Mouse (Mus musculus) limb, embryonic 14.5 days (tissue): ENCODE data around the gene R3hcc1l. TPM values are rescaled to one million over a fixed set of nuclear protein-coding genes. Genes with fewer than 3 reads are reported as not detected.

ENCODE experiments used
- ATAC-seq: fragments of 200-750 bp; cut with Nextera tagmentation; 2 replicates; pipeline ENCODE4 v1.8.0; 2017; ENCODE audit warnings: low read depth, moderate number of reproducible peaks, moderate TSS enrichment; ENCODE audit not compliant: low FRiP score
- DNase-seq: peaks from one replicate; pipeline ENCODE4 v3.0.0-alpha.2; 2015; ENCODE audit warnings: low spot score
- H3K27ac ChIP-seq: fragments of 300-500 bp; sonication (generic); replicated peaks from 2 replicates; pipeline ENCODE4 v1.5.1; 2014; ENCODE audit warnings: low read depth, mild to moderate bottlenecking, low read length, moderate library complexity, mixed read lengths
- H3K27me3 ChIP-seq: fragments of 300-500 bp; sonication (generic); 2 replicates; pipeline ENCODE4 v1.6.1; 2014; ENCODE audit warnings: low read length, mixed read lengths; ENCODE audit not compliant: control insufficient read depth, insufficient read depth
- H3K36me3 ChIP-seq: fragments of 300-500 bp; sonication (generic); 2 replicates; pipeline ENCODE4 v1.6.1; 2014; ENCODE audit warnings: mild to moderate bottlenecking, low read length, moderate library complexity, mixed read lengths; ENCODE audit not compliant: control insufficient read depth, insufficient read depth
- H3K4me1 ChIP-seq: fragments of 300-500 bp; sonication (generic); 2 replicates; pipeline ENCODE4 v1.6.1; 2014; ENCODE audit warnings: antibody characterized with exemption, low read length, mixed read lengths; ENCODE audit not compliant: control insufficient read depth, insufficient read depth
- H3K4me2 ChIP-seq: fragments of 300-500 bp; sonication (generic); replicated peaks from 2 replicates; pipeline ENCODE4 v1.6.1; 2014; ENCODE audit warnings: low read depth, mild to moderate bottlenecking, low read length, moderate library complexity; ENCODE audit not compliant: severe bottlenecking
- H3K4me3 ChIP-seq: fragments of 300-500 bp; sonication (generic); replicated peaks from 2 replicates; pipeline ENCODE4 v1.5.1; 2014; ENCODE audit warnings: low read length
- H3K9ac ChIP-seq: fragments of 300-500 bp; sonication (generic); 2 replicates; pipeline ENCODE4 v1.6.1; 2014; ENCODE audit warnings: mild to moderate bottlenecking, low read depth, low read length, moderate library complexity; ENCODE audit not compliant: severe bottlenecking
- H3K9me3 ChIP-seq: fragments of 300-500 bp; sonication (generic); 2 replicates; pipeline ENCODE4 v1.6.1; 2016; ENCODE audit warnings: low read length; ENCODE audit not compliant: control insufficient read depth
- POLR2A ChIP-seq: fragments of 200-500 bp; IDR thresholded peaks from 2 replicates; pipeline ENCODE4 v1.8.0; 2012; ENCODE audit warnings: inconsistent platforms, mild to moderate bottlenecking, moderate library complexity, borderline replicate concordance; ENCODE audit not compliant: insufficient read depth, insufficient read length; ENCODE audit errors: extremely low read depth
- WGBS: fragments of 180-500 bp; shearing (Covaris S2); extraction: QIAGEN DNeasy Blood & Tissue Kit; methylation state at CpG from one replicate; pipeline ENCODE4 v1.1.7; 2014; 5-methylcytosine and 5-hydroxymethylcytosine counted together
- polyA plus RNA-seq, 2 experiments: library from polyadenylated mRNA; depleted of rRNA in 1 of 2; stranded (reverse) in 1 of 2; unstranded in 1 of 2; fragments of >200 nt; fragmentation: Nextera tagmentation in 1 of 2; extraction: Ambion mirVana in 1 of 2; gene quantifications; 2 replicates each; pipeline versions ENCODE4 v1.2.1 to v1.2.3; 2012 to 2014

R3hcc1l gene
- polyA plus RNA-seq, 2 experiments, result 15.1 to 19.6 TPM

- ATAC-seq (no peak), DNase-seq (peak; percentile 54)
- no peaks in the 10 kb centered on the region for H3K27me3 ChIP-seq
- no peak overlapping the region for H3K9ac ChIP-seq
- no peak overlapping the region for H3K4me2 ChIP-seq
- no peak overlapping the region for H3K27ac ChIP-seq
- TF ChIP-seq POLR2A, result no peak
- no peaks in the 10 kb centered on the region for H3K9me3 ChIP-seq
- H3K36me3 ChIP-seq, result no peaks in the 10 kb centered on the region
- 70% methylated on average over 7 of the region's 7 CpGs for WGBS
- peaks cover 6% of the 10 kb centered on the region; the same call in 1 of the 2 replicates for H3K4me1 ChIP-seq
- H3K4me3 ChIP-seq, result no peak overlapping the region
These were observed 21.0 kb downstream of the R3hcc1l start for GRCm38 (mm10) chr19:42539414-42540189.

DNA sequence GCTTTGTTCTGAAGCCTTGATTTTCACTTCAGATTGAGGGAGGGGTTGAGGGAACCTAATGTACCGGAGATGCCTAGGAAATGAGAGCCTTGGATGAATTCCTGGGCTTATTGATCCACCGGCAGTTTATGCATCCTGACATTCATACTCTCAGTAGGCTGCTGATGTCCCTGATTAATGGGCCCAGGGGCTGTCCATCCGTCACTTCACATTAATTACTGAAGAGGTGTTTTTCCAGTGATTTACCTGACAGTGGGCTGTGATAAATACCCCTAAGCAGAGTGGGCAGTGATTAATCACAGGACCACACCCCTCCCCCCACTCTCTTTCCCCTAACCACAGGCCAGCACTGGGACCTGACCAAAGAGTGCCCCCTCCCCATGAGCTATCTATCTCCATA is 22.1 kb downstream of the R3hcc1l start:
- no peak for ATAC-seq
- no peak for TF ChIP-seq POLR2A
- no peak overlapping the region for H3K4me2 ChIP-seq

DNA sequence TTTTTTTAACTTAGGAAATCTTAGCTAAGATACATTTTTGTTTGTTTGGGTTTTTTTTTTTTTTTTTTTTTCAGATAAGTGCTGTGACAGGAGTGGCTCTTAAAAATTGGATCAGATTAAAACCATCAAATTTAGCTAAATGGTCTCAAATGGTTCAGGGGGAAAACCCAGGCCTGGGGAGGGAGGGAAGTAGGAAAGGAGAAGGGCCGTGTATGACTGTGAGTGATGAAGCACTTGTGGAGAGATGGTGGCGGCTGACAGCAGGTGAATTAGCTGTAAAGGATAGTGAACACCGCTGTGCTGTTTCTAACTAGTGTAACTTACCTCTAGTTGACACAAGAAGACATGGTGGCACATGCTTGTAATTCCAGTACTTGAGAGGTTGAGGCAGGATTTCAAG is 40.1 kb downstream of the R3hcc1l start:
- TF ChIP-seq POLR2A, result no peak
- Histone ChIP-seq H3K27me3 (no peaks in the 10 kb centered on the region), H3K27ac (no peak overlapping the region), H3K4me2 (no peak overlapping the region), H3K9me3 (no peaks in the 10 kb centered on the region), H3K4me3 (no peak overlapping the region), H3K4me1 (no peaks in the 10 kb centered on the region), H3K9ac (no peak overlapping the region), H3K36me3 (peaks cover 7% of the 10 kb centered on the region; the same call in 1 of the 2 replicates)
- 81% methylated on average over 3 of the region's 3 CpGs for WGBS
- DNase-seq, result no peak
- no peak for ATAC-seq

More for the DNA sequence above, 22.1 kb downstream of the R3hcc1l start:
- Histone ChIP-seq H3K27ac (no peak overlapping the region), H3K4me3 (no peak overlapping the region), H3K36me3 (no peaks in the 10 kb centered on the region), H3K9me3 (no peaks in the 10 kb centered on the region), H3K4me1 (peaks cover 6% of the 10 kb centered on the region; the same call in 1 of the 2 replicates), H3K9ac (no peak overlapping the region), H3K27me3 (no peaks in the 10 kb centered on the region)
- WGBS, result 54% methylated on average over 3 of the region's 3 CpGs
- no peak for DNase-seq

GRCm38 (mm10) chr19:42561991-42562390 is 43.4 kb downstream of the R3hcc1l start:
- ATAC-seq (no peak), DNase-seq (no peak)
- no peaks in the 10 kb centered on the region for H3K9me3 ChIP-seq
- peaks cover 7% of the 10 kb centered on the region; the same call in 1 of the 2 replicates for H3K36me3 ChIP-seq
- 88% methylated on average over 1 of the region's 1 CpGs for WGBS
- no peak overlapping the region for H3K9ac ChIP-seq
- H3K4me3 ChIP-seq, result no peak overlapping the region
- no peak overlapping the region for H3K27ac ChIP-seq
- H3K4me1 ChIP-seq, result no peaks in the 10 kb centered on the region
- H3K4me2 ChIP-seq, result no peak overlapping the region
- H3K27me3 ChIP-seq, result no peaks in the 10 kb centered on the region
- TF ChIP-seq POLR2A, result no peak

GRCm38 (mm10) chr19:42562981-42563380 is 44.4 kb downstream of the R3hcc1l start:
- Histone ChIP-seq H3K4me1 (no peaks in the 10 kb centered on the region), H3K4me2 (no peak overlapping the region), H3K9ac (no peak overlapping the region), H3K4me3 (no peak overlapping the region), H3K27ac (no peak overlapping the region), H3K9me3 (no peaks in the 10 kb centered on the region), H3K36me3 (peaks cover 7% of the 10 kb centered on the region; the same call in 1 of the 2 replicates), H3K27me3 (no peaks in the 10 kb centered on the region)
- DNase-seq (no peak), ATAC-seq (no peak)
- 92% methylated on average over 3 of the region's 3 CpGs for WGBS
- no peak for TF ChIP-seq POLR2A
